Mouse (Mus musculus) liver, embryonic 14.5 days (tissue): ENCODE measurements around the gene H2afx. TPM values are rescaled to one million over a fixed set of nuclear protein-coding genes. Genes with fewer than 3 reads are reported as not detected.
A peak's percentile ranks its signal among the peaks of the same experiment; 100 is the strongest.
"Not testable (repeated sequence)": the region's sequence is repeated elsewhere in the genome, so short reads cannot be mapped to it uniquely, and the experiment has no call there.

Source experiments
- ATAC-seq: fragments of 200-750 bp; cut with Nextera tagmentation; 2 replicates; pipeline ENCODE4 v1.8.0; 2017; ENCODE audit warnings: moderate number of reproducible peaks, mild to moderate bottlenecking, moderate library complexity; ENCODE audit not compliant: insufficient read depth
- DNase-seq, 3 experiments: peaks; one replicate each; pipeline ENCODE4 v3.0.0-alpha.2; 2012 to 2013; ENCODE audit warnings: low read depth in 3 of 3, low spot score in 3 of 3
- H3K27ac ChIP-seq: fragments of 300-500 bp; sonication (generic); 2 replicates; pipeline ENCODE4 v1.5.1; 2014; ENCODE audit warnings: moderate library complexity, mild to moderate bottlenecking, control low read depth, inconsistent platforms
- H3K27me3 ChIP-seq: fragments of 300-500 bp; sonication (generic); 2 replicates; pipeline ENCODE4 v1.6.1; 2014; ENCODE audit warnings: mild to moderate bottlenecking, low read length, moderate library complexity; ENCODE audit not compliant: control insufficient read depth, insufficient read depth
- H3K36me3 ChIP-seq: fragments of 300-500 bp; sonication (generic); replicated peaks from 2 replicates; pipeline ENCODE4 v1.6.1; 2014; ENCODE audit warnings: low read depth; ENCODE audit not compliant: control insufficient read depth, insufficient read depth
- H3K4me1 ChIP-seq, 2 experiments: fragments of 200-500 bp in 1 of 2; fragments of 300-500 bp in 1 of 2; sonication (generic) in 1 of 2; replicated peaks; 2 replicates each; pipeline ENCODE4 v1.6.1; 2012 to 2014; ENCODE audit warnings: antibody characterized with exemption in 1 of 2, inconsistent platforms in 1 of 2, low read length in 1 of 2; ENCODE audit not compliant: control insufficient read depth in 2 of 2, insufficient read depth in 2 of 2
- H3K4me2 ChIP-seq: fragments of 300-500 bp; sonication (generic); 2 replicates; pipeline ENCODE4 v1.6.1; 2014; ENCODE audit warnings: low read depth, mild to moderate bottlenecking, control low read depth, moderate library complexity
- H3K4me3 ChIP-seq, 2 experiments: fragments of 200-500 bp in 1 of 2; fragments of 300-500 bp in 1 of 2; sonication (generic) in 1 of 2; 2 replicates each; pipeline ENCODE4 v1.5.1; 2012 to 2014; ENCODE audit warnings: low read depth in 2 of 2, low read length in 2 of 2, mild to moderate bottlenecking in 2 of 2, control low read depth in 1 of 2, inconsistent platforms in 1 of 2, moderate library complexity in 1 of 2; ENCODE audit not compliant: insufficient read depth in 1 of 2
- H3K9ac ChIP-seq: fragments of 300-500 bp; sonication (generic); replicated peaks from 2 replicates; pipeline ENCODE4 v1.6.1; 2014; ENCODE audit warnings: mild to moderate bottlenecking, control low read depth, moderate library complexity
- H3K9me3 ChIP-seq: fragments of 300-500 bp; sonication (generic); 2 replicates; pipeline ENCODE4 v1.6.1; 2016; ENCODE audit warnings: low read length, mixed read lengths; ENCODE audit not compliant: control insufficient read depth
- CTCF ChIP-seq: IDR thresholded peaks from 2 replicates; pipeline ENCODE4 v1.5.1; 2016; ENCODE audit warnings: antibody characterized with exemption, low read depth, control low read depth
- EP300 ChIP-seq: IDR thresholded peaks from 2 replicates; pipeline ENCODE4 v1.6.1; 2016; ENCODE audit warnings: antibody characterized with exemption, low read depth
- WGBS: fragments of 180-500 bp; shearing (Covaris S2); extraction: QIAGEN DNeasy Blood & Tissue Kit; methylation state at CpG from one replicate; pipeline ENCODE4 v1.1.7; 2014; ENCODE audit not compliant: insufficient replicate concordance; 5-methylcytosine and 5-hydroxymethylcytosine counted together
- polyA plus RNA-seq, 2 experiments: library from polyadenylated mRNA; depleted of rRNA in 1 of 2; stranded (reverse) in 1 of 2; unstranded in 1 of 2; fragments of >200 nt; fragmentation: Nextera tagmentation in 1 of 2; extraction: Ambion mirVana in 1 of 2; gene quantifications; 2 replicates each; pipeline versions ENCODE4 v1.2.1 to v1.2.3; 2012 to 2014

Gene H2afx
- polyA plus RNA-seq, 2 experiments, result 168 to 177 TPM

- 59% methylated on average over 3 of the region's 3 CpGs for WGBS
Observed at GRCm38 (mm10) chr9:44364480-44364879, 30.0 kb downstream of the H2afx start.

DNA sequence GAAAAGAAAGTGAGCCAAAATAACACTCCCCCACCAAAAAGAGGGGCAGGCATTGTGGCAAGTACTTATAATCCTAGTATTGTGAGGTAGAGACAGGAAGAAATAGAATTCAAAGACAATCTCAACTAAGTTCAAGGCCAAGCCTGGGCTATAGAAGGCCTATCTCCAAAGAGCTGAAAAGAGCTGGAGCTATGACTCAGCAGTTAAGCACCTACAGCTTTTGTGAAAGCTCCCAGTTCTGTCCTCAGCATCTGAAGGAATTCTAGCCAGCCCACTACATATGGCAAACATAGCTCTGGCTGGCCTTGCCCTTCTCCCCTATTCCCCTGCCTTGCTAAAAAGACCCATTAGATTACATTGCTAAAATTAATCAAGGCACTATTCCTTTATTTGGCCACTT is 38.9 kb downstream of the H2afx start:
- no peak for DNase-seq
- peaks cover 5 to 12% of the 10 kb centered on the region in 2 experiments for H3K4me1 ChIP-seq
- H3K4me2 ChIP-seq, result no peak overlapping the region
- no peak overlapping the region; the same call in 1 of the 2 replicates for H3K9ac ChIP-seq
- no peaks in the 10 kb centered on the region for H3K27me3 ChIP-seq
- H3K9me3 ChIP-seq, result no peaks in the 10 kb centered on the region
- TF ChIP-seq CTCF (no peak), EP300 (no peak)
- H3K4me3 ChIP-seq, result no peak overlapping the region
- H3K36me3 ChIP-seq, result no peaks in the 10 kb centered on the region
- no peak for ATAC-seq
- no peak overlapping the region; the same call in 1 of the 2 replicates for H3K27ac ChIP-seq

More at GRCm38 (mm10) chr9:44364480-44364879, 30.0 kb downstream of the H2afx start:
- Histone ChIP-seq H3K4me3 (no peak overlapping the region), H3K9ac (no peak overlapping the region), H3K27me3 (no peaks in the 10 kb centered on the region), H3K36me3 (0 out of 2 replicates have a peak, but pooled peaks cover 1% of the 10 kb centered on the region), H3K9me3 (no peaks in the 10 kb centered on the region), H3K4me2 (no peak overlapping the region), H3K4me1 (peaks cover 6 to 7% of the 10 kb centered on the region in 2 experiments; a peak in 3 of 4 replicates), H3K27ac (no peak overlapping the region)
- DNase-seq, result no peak
- no peak for ATAC-seq
- TF ChIP-seq EP300, result no peak
- peak; percentile 75 for TF ChIP-seq CTCF

GRCm38 (mm10) chr9:44376141-44376540 is 41.6 kb downstream of the H2afx start:
- H3K27me3 ChIP-seq, result no peaks in the 10 kb centered on the region
- H3K4me3 ChIP-seq, result no peak overlapping the region
- DNase-seq (no peak), ATAC-seq (no peak)
- H3K4me2 ChIP-seq, result no peak overlapping the region
- H3K4me1 ChIP-seq, result peaks cover 15 to 24% of the 10 kb centered on the region in 2 experiments
- H3K27ac ChIP-seq, result no peak overlapping the region
- WGBS, result 77% methylated on average over 6 of the region's 6 CpGs
- H3K36me3 ChIP-seq, result peaks cover 5% of the 10 kb centered on the region
- TF ChIP-seq CTCF (no peak), EP300 (no peak)
- H3K9ac ChIP-seq, result no peak overlapping the region
- no peaks in the 10 kb centered on the region for H3K9me3 ChIP-seq

DNA sequence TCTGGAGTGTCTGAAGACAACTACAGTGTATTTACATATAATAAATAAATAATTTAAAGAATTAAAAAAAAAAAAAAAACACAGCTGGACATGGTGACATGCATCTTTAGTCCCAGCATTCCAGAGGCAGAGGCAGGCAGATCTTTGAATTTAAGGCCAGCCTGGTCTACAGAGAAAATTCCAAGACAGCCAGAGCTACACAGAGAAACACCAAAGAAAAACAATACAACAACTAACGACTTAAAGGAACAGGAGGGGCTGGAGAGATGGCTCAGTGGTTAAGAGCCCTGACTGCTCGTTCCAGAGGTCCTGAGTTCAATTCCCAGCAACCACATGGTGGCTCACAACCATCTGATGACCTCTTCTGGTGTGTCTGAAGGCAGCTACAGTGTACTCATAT is 42.8 kb downstream of the H2afx start:
- not testable (repeated sequence) for DNase-seq, H3K4me3 ChIP-seq, H3K9ac ChIP-seq, H3K9me3 ChIP-seq, H3K27ac ChIP-seq, H3K27me3 ChIP-seq, ATAC-seq
- H3K36me3 ChIP-seq, result peaks cover 15% of the 10 kb centered on the region
- peaks cover 15 to 24% of the 10 kb centered on the region in 2 experiments for H3K4me1 ChIP-seq
- peak overlapping the region; percentile 72; the same call in 1 of the 2 replicates for H3K4me2 ChIP-seq
- WGBS, result 55% methylated on average over 2 of the region's 2 CpGs

DNA sequence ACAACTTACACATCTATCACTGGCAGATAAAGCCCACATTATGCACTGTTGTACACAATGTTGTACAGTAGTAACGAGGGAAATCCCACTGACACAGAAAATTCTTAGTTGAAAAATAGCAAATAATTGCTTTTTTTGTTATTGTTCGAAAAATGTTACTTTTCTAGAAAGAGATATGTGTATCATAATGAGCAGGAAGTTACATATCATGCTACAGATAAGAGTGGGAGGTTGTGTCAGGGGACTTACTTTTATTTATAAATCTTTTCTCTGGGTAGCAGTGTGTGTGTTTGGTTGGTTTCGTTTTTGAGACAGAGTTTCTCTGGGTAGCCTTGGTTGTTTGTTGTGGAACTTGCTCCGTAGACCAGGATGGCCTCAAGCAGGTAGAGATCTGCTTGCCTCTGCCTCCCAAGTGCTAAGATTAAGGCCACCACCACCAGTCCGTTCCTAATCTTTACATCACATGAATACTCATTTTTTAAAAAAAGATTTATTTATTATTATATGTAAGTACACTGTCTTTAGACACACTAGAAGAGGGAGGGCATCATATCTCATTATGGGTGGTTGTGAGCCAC is 43.7 kb downstream of the H2afx start:
- no peaks in the 10 kb centered on the region for H3K9me3 ChIP-seq
- peak overlapping the region; percentile 78 to 92 for H3K4me3 ChIP-seq
- no peak for DNase-seq
- H3K36me3 ChIP-seq, result peaks cover 24% of the 10 kb centered on the region
- no peaks in the 10 kb centered on the region for H3K27me3 ChIP-seq
- H3K4me2 ChIP-seq, result peak overlapping the region; percentile 72
- ATAC-seq, result no peak
- TF ChIP-seq CTCF (no peak), EP300 (no peak)
- H3K9ac ChIP-seq, result peak overlapping the region; percentile 83
- 38% methylated on average over 5 of the region's 5 CpGs for WGBS
- peaks cover 15 to 24% of the 10 kb centered on the region in 2 experiments for H3K4me1 ChIP-seq
- peak overlapping the region; percentile 86 for H3K27ac ChIP-seq
